Mouse (Mus musculus) limb, embryonic 10.5 days (tissue): ENCODE results near the gene Cacng8. TPM values are rescaled to one million over a fixed set of nuclear protein-coding genes. Genes with fewer than 3 reads are reported as not detected.

Experiments used
- DNase-seq: peaks from one replicate; pipeline ENCODE4 v3.0.0-alpha.2; 2017; ENCODE audit warnings: low spot score
- H3K27ac ChIP-seq: fragments of 300-500 bp; sonication (generic); 2 replicates; pipeline ENCODE4 v1.5.1; 2016; ENCODE audit warnings: mild to moderate bottlenecking
- H3K27me3 ChIP-seq: fragments of 300-500 bp; sonication (generic); 2 replicates; pipeline ENCODE4 v1.6.1; 2016; ENCODE audit warnings: low read depth, mild to moderate bottlenecking; ENCODE audit not compliant: poor library complexity, severe bottlenecking
- H3K36me3 ChIP-seq: fragments of 300-500 bp; sonication (generic); 2 replicates; pipeline ENCODE4 v1.6.1; 2016; ENCODE audit warnings: mild to moderate bottlenecking, moderate library complexity
- H3K4me1 ChIP-seq: fragments of 300-500 bp; sonication (generic); 2 replicates; pipeline ENCODE4 v1.6.1; 2016
- H3K4me3 ChIP-seq: fragments of 300-500 bp; sonication (generic); 2 replicates; pipeline ENCODE4 v1.5.1; 2016; ENCODE audit warnings: mild to moderate bottlenecking, moderate library complexity
- H3K9me3 ChIP-seq: fragments of 300-500 bp; sonication (generic); replicated peaks from 2 replicates; pipeline ENCODE4 v1.6.1; 2016; ENCODE audit warnings: mild to moderate bottlenecking
- WGBS: fragments of 180-500 bp; shearing (Covaris S2); methylation state at CpG from one replicate; pipeline ENCODE4 v1.1.7; 2016; 5-methylcytosine and 5-hydroxymethylcytosine counted together
- microRNA-seq: library from miRNA; unstranded; fragments of <30 nt; microRNA quantifications from one replicate; pipeline ENCODE4, GENCODE M21; 2017
- polyA plus RNA-seq: library from polyadenylated mRNA; unstranded; fragments of >200 nt; fragmentation: Nextera tagmentation; extraction: Ambion mirVana; gene quantifications from 2 replicates; pipeline ENCODE4 v1.2.1, GENCODE M21; 2016

Gene Cacng8
- polyA plus RNA-seq, 1 experiment from 2014 or later = 8.3 TPM

DNA sequence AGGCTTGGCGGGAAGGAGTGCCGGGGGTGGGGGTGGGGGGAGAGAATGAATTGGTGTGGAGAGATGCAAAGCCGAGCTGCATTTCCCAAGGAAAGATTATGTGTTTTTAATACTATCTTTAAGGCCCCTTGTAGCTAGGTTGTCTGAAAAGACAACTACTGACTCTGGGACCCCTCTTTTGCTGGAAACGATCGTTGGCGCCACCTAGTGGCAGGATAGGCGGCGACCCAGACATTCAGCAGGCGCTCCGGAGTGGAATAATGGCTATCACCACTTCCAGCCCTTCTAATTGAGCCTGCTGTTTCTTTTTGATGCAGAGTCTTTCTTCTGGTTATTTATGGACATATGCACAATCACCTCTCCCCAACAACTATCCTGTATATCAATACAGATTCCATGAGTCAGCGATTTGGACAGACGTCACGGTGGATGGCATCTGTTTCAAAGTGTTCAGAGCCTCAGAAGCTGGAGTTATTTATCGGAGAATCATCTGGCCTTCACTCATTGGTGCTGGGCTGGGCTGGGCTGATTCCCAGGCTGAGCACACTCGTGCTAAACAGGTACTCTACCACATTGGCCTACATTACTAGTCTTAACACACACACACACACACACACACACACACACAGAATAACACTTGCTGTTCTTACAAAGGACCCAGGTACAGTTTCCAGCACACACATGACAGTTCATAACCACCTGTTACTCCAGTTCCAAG, 58.4 kb downstream of the Cacng8 start:
- Histone ChIP-seq H3K4me1 (peaks cover 5% of the 10 kb centered on the region; the same call in 1 of the 2 replicates), H3K9me3 (no peaks in the 10 kb centered on the region), H3K27me3 (peaks cover 11% of the 10 kb centered on the region), H3K36me3 (no peaks in the 10 kb centered on the region), H3K4me3 (no peak overlapping the region), H3K27ac (no peak overlapping the region)
- peak; percentile 89 for DNase-seq
- WGBS = 24% methylated on average over 15 of the region's 15 CpGs

DNA sequence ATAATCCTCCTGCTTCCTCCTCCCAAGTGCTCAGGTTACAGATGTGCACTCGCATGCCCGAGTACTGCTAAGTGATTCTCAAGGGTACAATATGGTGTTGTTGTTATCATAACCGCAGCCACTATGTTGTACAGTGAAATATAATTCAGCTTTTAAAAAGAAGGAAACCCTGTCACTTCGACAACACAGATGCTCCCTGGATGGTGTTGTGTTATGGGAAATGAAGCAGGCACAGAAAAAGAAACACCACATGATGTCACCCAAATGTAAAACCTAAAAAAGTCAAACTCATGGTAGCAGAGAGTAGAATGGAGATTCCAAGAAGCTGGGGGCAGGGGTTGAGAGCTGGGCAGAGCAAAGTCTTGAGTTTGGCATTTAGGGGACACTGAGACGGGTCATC, 60.2 kb downstream of the Cacng8 start:
- WGBS = 60% methylated on average over 5 of the region's 5 CpGs
- no peak overlapping the region for H3K27ac ChIP-seq
- H3K4me1 ChIP-seq = peaks cover 5% of the 10 kb centered on the region; the same call in 1 of the 2 replicates
- DNase-seq = no peak
- no peaks in the 10 kb centered on the region for H3K9me3 ChIP-seq
- H3K27me3 ChIP-seq = peaks cover 11% of the 10 kb centered on the region
- no peak overlapping the region for H3K4me3 ChIP-seq
- H3K36me3 ChIP-seq = no peaks in the 10 kb centered on the region

DNA sequence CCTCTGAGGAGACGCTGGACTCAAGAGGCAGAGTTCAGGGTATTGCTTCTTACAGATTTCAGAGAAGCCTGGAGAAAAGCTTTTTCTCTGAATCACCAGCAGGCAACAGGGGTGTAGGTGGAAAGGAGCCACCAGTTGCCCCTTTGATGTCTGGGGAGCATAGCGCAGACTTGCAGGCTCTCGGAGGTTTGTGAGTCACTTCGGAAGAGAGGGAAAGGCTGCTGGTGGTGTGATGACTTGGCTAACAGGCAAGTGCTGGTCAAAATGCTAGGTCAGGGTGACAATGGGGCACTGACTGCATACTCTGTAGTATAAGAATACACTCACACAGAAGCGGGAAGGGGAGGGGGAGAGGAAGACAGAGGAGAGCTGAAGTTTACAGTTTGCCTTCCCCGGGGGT, 60.7 kb downstream of the Cacng8 start:
- H3K27me3 ChIP-seq = peaks cover 11% of the 10 kb centered on the region
- no peak overlapping the region for H3K27ac ChIP-seq
- 21% methylated on average over 6 of the region's 6 CpGs for WGBS
- H3K4me3 ChIP-seq = no peak overlapping the region
- H3K36me3 ChIP-seq = no peaks in the 10 kb centered on the region
- no peaks in the 10 kb centered on the region for H3K9me3 ChIP-seq
- peaks cover 5% of the 10 kb centered on the region; the same call in 1 of the 2 replicates for H3K4me1 ChIP-seq
- no peak for DNase-seq

DNA sequence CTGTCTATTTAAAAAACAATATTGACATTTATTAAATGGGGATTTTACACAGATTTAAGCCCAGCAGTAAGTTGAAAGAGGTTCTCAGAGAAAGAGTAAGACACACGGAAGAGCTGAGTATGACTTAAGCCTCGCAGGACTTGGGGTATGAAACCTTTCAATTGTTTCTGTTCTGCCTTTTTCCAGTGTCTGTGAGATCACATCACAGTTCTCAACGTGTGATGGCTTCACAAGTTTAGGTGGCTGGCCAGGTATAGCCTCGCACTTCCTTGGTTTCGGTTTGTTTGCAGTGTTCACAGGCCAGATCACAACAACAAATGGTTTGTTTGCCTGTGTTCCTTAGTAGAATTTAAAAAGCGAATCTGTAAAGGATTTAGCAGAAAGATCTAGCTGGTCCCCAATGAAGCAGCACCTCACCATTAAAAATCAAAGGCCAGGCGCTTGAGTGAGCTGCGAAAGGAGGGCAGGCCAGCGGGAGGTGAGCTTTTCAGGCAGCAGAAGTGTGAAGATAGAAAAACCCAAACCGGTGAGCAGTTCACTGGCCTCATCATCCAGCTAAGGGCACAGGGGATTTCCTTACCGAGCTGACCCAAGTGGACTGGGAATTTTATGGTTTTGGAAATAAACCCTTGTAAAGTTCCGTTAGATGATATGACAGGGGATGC, 62.5 kb downstream of the Cacng8 start:
- no peak for DNase-seq
- Histone ChIP-seq H3K36me3 (no peaks in the 10 kb centered on the region), H3K9me3 (no peaks in the 10 kb centered on the region), H3K27me3 (peaks cover 11% of the 10 kb centered on the region), H3K27ac (no peak overlapping the region), H3K4me1 (peaks cover 5% of the 10 kb centered on the region; the same call in 1 of the 2 replicates), H3K4me3 (no peak overlapping the region)
- WGBS = 36% methylated on average over 12 of the region's 12 CpGs

DNA sequence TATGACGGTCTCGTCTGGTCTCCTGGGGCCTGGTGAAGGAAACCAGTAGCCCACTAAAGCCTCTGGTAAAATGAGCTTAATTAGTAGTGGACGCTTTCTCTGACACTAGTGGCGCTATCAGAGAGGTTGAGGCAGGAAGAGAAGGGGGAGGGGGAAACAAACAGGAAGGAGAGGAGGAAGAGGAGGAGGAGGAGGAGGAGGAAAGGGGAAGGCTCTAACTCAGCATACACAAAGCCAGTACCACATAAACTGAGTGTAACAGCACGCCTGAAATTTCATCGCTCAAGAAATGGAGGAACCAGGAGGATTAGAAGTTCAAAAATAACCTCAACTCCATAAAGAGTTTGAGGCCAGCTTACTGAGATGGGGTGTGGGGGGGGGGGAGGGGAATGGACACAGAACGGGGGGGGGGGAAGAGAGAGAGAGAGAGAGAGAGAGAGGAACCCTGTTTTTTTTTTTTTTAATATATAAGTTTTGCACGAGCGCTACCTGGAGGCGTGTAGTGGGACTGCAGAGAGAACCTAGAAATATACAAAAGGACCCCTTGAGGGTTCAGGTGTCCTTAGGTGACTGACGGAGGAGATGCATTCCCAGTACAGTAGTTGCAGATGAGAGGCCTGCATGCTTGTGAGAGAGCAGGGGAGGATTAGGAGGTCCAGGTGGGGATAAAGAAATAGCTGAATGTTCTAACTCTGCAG, 63.2 kb downstream of the Cacng8 start:
- 49% methylated on average over 11 of the region's 11 CpGs for WGBS
- Histone ChIP-seq H3K27ac (no peak overlapping the region), H3K27me3 (peaks cover 11% of the 10 kb centered on the region), H3K4me3 (no peak overlapping the region), H3K4me1 (peaks cover 5% of the 10 kb centered on the region; the same call in 1 of the 2 replicates), H3K9me3 (no peaks in the 10 kb centered on the region), H3K36me3 (no peaks in the 10 kb centered on the region)
- no peak for DNase-seq

DNA sequence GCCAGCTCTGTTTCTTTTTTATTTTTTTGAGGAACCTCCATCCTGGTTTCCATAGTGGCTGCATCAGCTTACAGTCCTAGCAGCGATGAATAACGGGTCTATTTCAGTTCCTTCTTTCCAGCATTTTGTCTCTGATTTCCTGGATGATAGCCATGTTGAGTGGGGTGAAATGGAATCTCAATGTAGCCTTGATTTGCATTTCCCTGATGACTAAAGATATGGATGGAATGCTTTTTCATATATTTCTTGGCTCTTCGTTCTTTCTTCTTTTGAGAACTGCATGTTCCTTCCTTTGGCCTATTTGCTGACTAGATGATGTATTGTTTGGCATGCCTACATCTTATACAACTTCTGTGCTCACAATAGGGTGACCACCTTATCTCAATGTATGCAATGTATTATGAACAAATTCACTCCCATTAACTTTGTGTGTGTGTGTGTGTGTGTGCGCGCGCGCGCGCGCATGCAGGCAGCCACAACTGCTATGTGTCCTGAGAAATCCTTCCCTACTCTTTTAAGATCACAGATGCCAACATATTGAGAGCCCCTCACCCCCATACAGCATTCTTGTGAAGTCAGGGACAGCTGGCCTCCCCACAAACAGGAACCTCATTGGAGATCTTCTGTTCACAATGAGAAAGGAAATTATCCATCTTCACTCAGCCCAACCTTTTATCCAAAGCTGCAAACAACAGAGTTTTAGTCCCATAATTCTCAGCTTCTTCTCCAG, 66.8 kb downstream of the Cacng8 start:
- no peak overlapping the region for H3K27ac ChIP-seq

DNA sequence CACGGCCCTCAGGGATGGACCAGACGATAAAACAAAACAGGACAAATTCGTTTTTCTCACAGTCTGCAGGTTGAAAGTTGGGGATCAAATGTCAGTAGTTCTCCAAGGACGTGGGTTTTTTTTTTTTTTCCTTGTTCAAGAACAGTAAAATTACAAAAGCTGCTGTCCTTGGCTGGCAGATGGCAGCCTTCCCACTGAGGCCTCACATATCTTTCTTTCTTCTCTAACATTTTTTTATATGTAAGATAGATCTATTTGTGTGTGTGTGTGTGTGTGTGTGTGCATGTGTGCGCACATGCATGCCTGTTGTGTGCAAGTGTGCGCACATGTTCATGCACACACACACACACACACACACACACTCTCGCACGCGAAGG, 67.3 kb downstream of the Cacng8 start:
- Histone ChIP-seq H3K36me3 (no peaks in the 10 kb centered on the region), H3K4me3 (no peak overlapping the region), H3K27ac (no peak overlapping the region), H3K9me3 (no peaks in the 10 kb centered on the region), H3K4me1 (peaks cover 5% of the 10 kb centered on the region; the same call in 1 of the 2 replicates), H3K27me3 (no peaks in the 10 kb centered on the region)
- no peak for DNase-seq
- WGBS = 79% methylated on average over 9 of the region's 9 CpGs

More for the DNA sequence above, 66.8 kb downstream of the Cacng8 start:
- Histone ChIP-seq H3K36me3 (no peaks in the 10 kb centered on the region), H3K4me3 (no peak overlapping the region), H3K4me1 (peaks cover 5% of the 10 kb centered on the region; the same call in 1 of the 2 replicates), H3K9me3 (no peaks in the 10 kb centered on the region), H3K27me3 (no peaks in the 10 kb centered on the region)
- WGBS = 96% methylated on average over 10 of the region's 10 CpGs
- no peak for DNase-seq

DNA sequence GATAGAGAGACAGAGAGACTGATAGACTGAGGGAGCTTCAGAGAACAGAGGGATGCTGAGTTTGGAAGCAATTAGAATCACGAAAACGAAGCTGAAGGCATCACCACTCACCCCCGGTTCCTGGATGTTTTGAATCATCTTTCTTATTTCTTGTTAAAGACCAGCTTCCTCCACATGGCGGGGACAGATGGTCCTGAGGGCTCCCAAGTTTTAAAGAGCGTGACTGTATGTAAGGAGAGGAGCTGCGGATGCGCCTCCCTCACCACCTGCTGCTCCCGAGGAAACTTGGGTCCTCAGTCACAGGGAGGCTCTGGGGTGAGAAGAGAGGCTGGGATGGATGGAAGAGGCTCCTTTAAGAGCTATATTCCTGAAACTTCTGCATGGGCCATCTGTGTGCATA, 69.8 kb downstream of the Cacng8 start:
- 91% methylated on average over 8 of the region's 8 CpGs for WGBS
- Histone ChIP-seq H3K4me3 (no peak overlapping the region), H3K27me3 (no peaks in the 10 kb centered on the region), H3K9me3 (no peaks in the 10 kb centered on the region), H3K36me3 (no peaks in the 10 kb centered on the region), H3K27ac (no peak overlapping the region), H3K4me1 (no peaks in the 10 kb centered on the region)
- no peak for DNase-seq

DNA sequence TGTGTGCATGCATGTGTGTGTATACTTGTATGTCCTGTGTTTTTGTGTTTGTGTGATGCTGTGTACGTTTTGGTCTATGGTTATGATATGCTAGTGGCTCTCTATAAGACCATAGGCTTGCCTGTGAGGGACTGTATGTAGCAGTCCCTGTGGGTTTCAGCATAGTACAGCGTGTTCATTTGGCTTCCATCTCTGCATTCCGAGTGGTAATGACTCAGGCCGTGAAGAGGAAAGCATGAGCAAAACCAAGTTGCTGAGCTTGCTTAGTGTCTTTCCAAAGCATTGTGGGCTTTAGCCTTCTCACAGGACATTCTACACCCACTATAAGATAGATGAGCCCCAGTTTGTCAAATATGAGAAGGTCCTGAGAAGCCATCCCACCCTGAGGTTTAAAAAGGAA, 72.8 kb downstream of the Cacng8 start:
- DNase-seq = no peak
- Histone ChIP-seq H3K4me1 (no peaks in the 10 kb centered on the region), H3K4me3 (no peak overlapping the region), H3K27ac (no peak overlapping the region), H3K27me3 (no peaks in the 10 kb centered on the region), H3K36me3 (no peaks in the 10 kb centered on the region), H3K9me3 (no peaks in the 10 kb centered on the region)
- 89% methylated on average over 4 of the region's 4 CpGs for WGBS

Small RNA genes lying within 50 kb of the gene (microRNA-seq; reads per million reads assigned to microRNA genes)
- gene Gm23450 = 4.7 reads per million, percentile 8 among the genes with 10 or more reads in this experiment

Other genes with a start within 250 kb of the Cacng8 start
- gene AU018091, start 221.5 kb upstream of the Cacng8 start, polyA plus RNA-seq = 0.25 and 0.28 TPM in 2 replicates
- not detected in 2 replicates for gene Nlrp12, start 140.9 kb upstream of the Cacng8 start, polyA plus RNA-seq
- 23.6 and 29.4 TPM in 2 replicates for gene Myadm, start 101.6 kb upstream of the Cacng8 start, polyA plus RNA-seq
- gene Prkcg, start 101.5 kb upstream of the Cacng8 start, polyA plus RNA-seq = 0.06 TPM in 1 of 2 replicates, not detected in the other
- 0.67 and 2.4 TPM in 2 replicates for gene Cacng7, start 57.7 kb upstream of the Cacng8 start, polyA plus RNA-seq
- 0.26 TPM in 1 of 2 replicates, not detected in the other for gene Cacng6, start 33.5 kb downstream of the Cacng8 start, polyA plus RNA-seq
- not detected in 2 replicates for gene Tarm1, start 111.9 kb downstream of the Cacng8 start, polyA plus RNA-seq
- gene Oscar, start 225.5 kb downstream of the Cacng8 start, polyA plus RNA-seq = not detected in 2 replicates
- gene Ndufa3, start 226.7 kb downstream of the Cacng8 start, polyA plus RNA-seq = 360 and 392 TPM in 2 replicates
- 33.3 and 36.0 TPM in 2 replicates for gene Tfpt, start 239.2 kb downstream of the Cacng8 start, polyA plus RNA-seq
- 181 and 186 TPM in 2 replicates for gene Prpf31, start 239.3 kb downstream of the Cacng8 start, polyA plus RNA-seq